Mouse (Mus musculus) CD4-positive helper T cell, adult 2 months (primary cell): ENCODE data around the gene Calr4.
A peak's percentile ranks its signal among the peaks of the same experiment; 100 is the strongest.

ENCODE experiments used
- DNase-seq: peaks from one replicate; pipeline ENCODE4 v3.0.0-alpha.2; 2012; ENCODE audit warnings: low read depth, missing footprints, low spot score

Gene Calr4

DNA sequence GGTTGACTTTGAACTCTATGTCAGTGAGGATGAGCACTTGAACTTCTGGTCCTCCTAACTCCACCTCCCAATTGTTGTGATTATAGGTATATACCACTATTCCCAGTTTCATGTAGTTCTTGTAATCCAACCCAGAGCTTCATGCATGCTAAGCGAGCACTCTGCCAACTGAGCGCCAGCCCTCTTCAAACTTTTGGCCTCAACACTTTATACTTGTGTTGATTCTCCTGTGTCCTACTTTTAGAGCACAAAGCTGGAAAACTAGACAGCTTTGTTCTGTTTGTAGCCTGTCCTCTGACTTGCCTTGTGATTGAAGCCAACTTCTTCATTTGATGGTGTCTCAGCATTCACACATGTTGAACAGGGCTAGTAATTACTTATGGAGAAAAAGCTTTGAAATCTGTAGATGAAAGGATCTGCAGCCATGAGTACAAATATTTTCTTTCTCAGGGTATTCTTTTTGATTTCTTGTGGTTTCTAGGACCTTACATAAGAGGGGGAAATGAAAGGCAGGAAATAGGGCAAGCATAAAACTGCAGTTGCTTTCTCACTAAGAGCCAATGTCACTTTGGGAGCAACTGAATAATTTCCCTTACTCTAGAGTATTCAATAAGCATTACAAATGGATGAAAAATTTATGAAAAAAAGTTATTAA lies 39.4 kb downstream of the Calr4 start:
- DNase-seq = peak; percentile 37

DNA sequence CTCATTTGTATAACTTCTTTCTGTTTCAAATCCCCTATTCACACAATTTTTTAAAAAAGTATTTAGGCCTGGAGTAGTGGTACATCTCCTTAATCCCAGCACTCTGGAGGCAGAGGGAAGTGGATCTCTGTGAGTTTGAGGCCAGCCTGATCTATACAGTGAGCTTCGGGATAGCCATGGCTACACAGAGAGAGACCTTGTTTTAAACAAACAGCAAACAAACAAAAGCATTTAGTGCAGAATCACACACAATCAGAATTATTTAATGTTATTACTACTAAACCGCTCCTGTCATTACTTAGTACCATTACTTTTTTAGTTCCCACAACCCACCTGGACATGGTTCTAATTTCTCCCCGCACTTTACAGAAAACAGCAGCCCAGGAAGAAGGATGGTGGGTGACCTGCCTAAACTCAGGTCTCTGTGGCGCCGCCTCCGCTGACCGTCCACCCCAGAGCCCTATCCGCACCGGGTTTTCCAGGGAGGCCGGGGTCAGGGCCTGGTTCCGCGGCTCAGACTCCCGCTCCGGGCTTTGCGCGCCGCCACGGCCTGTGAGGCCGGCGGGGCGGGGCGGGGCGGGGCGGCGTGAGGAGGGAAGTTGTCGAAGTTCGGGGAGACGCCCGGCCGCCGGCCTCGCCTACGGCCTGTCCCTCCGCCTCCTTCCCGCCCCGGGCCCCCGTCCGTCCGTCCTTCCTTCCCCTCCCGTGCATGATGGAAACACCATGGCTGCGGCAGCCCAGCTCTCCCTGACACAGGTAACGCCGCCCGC lies 45.6 kb downstream of the Calr4 start, which contains the start of gene Eps15:
TSS of gene Eps15 (plus strand) at position 580 of the 770 bp plus-strand sequence.
- DNase-seq = peak; percentile 92

DNA sequence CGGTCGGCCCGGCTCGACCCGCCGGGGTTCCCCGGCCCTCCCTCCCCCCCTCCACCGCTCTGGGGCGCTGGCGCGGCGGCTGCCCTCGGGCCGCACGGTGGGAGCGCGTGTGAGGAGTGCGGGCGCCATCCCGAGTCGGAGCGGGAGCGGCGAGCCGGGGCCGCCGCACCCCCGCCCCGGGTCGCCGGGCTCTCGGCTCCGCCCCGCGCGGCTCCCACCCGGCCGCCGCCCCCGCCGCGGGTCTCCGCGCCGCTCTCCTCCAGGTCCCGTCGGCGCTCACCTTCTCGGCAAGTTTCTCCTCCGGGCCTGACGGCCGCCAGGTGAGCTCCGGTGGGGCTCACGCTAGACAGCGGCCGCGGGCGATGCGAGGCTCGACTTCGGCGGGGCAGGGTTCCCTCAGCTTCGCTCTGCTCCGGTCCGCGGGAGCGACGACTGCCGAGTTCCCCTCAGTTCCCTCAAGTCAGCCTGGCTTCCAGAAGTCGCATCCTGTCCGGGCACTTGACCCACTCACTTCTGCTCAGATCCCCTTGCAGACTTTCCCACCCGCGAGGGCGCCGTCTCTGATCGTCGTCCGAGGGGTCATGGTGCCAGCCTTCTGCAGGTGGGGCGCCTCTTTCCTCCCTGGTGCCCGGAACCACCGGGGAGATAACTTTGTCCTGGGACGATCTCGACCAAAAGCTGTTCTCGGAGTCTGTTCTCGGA lies 46.3 kb downstream of the Calr4 start:
- DNase-seq = no peak

DNA sequence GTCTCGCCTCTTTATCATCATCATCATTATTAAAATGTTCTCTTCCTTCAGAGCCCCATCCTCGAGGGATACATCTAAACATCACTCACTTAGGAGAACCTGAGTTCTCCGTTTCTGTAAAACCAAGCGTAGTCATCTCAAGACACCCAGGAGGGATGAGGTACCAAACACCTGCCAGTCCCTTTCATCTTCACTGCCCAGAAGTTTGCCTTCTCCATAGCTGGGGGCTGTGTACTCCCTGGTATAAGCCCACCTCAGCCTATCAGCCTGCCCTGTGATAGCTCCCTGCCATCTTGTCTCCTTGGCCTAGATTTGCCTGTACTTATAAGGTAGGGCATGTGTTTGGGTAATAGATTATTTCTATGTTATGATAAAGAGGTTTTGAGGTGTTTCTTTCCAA lies 46.9 kb downstream of the Calr4 start:
- peak; percentile 12 for DNase-seq

DNA sequence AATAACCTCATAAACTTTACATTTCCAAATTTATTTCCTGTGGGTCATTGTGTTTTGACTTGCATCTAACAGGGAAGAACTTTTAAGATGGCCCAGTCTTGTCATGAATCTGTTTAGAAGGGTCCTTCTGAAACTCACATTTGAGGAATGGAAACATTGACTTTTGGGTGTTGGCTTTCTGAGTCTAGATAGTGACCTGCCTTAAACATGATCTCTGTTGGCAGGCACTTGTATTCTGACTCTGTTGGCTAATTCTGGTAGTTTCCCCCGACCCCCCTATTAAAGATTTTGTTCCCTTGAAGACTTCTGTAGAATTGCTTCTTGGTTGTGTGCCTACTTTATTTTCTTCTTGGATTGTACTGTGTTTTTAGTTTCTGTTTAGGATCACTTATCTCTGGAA lies 47.7 kb downstream of the Calr4 start:
- peak; percentile 11 for DNase-seq

DNA sequence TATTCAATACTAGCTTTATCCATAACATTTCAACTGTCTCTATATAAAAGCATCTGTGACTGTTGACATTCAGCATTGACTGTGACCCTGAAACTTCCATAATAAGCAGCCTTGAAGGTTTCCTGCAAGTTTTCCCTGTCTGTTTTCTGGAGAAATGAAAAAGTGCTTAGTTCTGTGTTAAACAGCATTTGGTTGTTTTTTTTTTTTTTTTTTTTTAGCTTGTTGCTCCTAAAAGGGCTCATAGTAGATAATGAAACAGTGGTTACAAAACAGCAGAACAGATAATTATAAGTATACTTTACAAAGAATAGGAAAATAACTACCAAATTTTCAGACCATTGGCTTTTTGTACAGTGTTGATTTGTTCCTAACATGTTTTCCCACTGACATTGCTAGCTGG lies 60.3 kb downstream of the Calr4 start:
- DNase-seq = no peak

DNA sequence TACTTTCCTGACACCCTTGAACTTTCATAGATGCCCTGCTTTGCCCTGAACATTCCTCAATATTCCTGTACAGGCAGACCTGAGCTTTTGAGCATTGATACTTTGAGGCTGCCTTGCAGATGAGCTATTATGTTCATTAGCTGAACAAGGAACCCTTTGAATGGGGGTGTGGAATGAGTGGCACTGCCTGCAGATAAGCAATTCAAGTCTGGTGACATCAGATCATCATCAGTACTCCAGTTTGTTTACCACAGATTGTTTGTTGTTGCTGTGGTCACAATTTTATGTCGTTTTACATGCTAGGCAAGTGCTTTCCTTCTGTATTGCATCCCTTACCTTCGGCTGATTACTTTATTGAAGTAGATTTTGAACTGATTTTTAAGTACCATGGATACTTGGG lies 62.2 kb downstream of the Calr4 start:
- no peak for DNase-seq

DNA sequence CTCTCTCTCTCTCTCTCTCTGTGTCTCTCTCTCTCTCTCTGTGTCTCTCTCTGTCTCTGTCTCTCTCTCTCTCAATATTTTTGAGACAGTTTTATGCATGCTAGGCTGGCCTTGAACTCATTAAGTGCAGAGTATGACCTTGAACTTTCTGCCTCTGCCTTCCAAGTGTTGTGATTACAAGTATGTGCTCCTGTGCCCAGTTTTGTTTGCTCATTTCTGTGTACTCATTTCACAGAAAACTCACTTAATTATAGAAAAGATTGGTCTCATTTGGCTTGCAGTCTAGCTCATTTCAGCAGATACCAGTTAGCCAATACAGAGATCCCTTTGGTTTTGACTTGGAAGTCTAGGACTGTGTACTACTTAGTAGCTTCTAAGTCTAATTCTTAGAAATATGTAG lies 64.9 kb downstream of the Calr4 start:
- no peak for DNase-seq
